Mouse (Mus musculus): ENCODE measurements around the gene Sphkap.

DNA sequence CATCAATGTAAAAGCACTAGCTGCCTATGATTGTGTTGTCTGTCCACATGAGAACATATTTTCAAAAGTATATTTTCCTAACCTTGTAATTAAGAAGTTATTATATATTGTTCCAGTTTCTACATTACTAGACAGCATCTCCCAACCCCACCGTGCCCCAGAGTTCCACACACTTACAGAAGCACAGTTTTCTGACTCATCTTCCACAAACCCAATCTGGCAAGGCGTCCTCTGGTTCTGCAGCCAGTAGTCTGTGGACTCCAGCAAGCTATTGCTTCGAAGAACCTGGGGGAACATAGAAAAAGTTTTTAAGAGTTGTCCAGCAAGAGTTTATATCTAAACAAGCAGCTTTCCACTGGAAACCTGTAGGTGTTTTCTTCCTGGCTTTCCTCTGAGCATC lies 68.6 kb downstream of the Sphkap start:
- TF ChIP-seq POLR2A (IDR thresholded peaks at IDR 0.05; ENCODE audit: low read depth, low read length) = no peak
- TF ChIP-seq CTCF (conservative IDR thresholded peaks at IDR 0.05; ENCODE audit: insufficient read depth, insufficient read length, low read depth, low read length) = no peak
